In the genomic region with DNA sequence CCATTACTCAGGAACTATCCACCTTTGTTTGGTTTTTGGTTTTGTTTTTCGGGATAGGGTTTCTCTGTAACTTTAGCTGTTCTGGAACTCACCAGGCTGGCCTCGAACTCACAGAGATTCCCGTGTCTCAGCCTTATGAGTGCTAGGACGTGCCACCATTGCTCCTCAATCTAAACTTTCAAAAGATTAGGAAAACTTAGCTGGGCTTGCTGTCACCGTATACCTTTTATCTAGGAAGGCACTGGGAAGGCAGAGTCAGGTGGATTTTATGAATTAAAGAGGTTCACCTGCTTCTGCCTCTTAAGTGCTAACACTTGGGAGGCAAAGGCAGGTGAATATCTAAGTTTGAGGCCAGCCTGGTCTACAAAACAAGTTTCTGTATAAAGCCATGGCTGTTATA, we compare ENCODE assay signal across 9 mouse cellular contexts. TPM values are rescaled to one million over a fixed set of nuclear protein-coding genes. Genes with fewer than 3 reads are reported as not detected.
A peak's percentile ranks its signal among the peaks of the same experiment; 100 is the strongest.
DNase-seq lines count a peak whose midpoint lies in the region; ATAC-seq and TF ChIP-seq lines count a peak whose summit lies in the region.
"Had no signal": no experiment of that assay in that cellular context is flagged by ENCODE, and none has a peak within 500 bp of the region (broad histone marks: within the 10 kb centered on the region; RNA-seq: fewer than 3 reads in every experiment).

No protein-coding gene starts in this region.

- 43% methylated on average over 5 of the region's 5 CpGs for WGBS in limb, embryonic 14.5 days
- 25% methylated on average over 5 of the region's 5 CpGs for WGBS in stomach, embryonic 16.5 days

- peak overlapping the region; percentile 98 for H3K9ac ChIP-seq in limb, embryonic 14.5 days (ENCODE audit: low read depth, low read length, severe bottlenecking)
- peak overlapping the region; percentile 100 for H3K9ac ChIP-seq in stomach, embryonic 16.5 days (ENCODE audit: low read length)

- DNase-seq in cerebellum, adult 9-10 months: peak; percentile 52
- no peak for DNase-seq in cerebellum, adult 9-11 months
- no peak for DNase-seq in testis, postnatal 10 days (ENCODE audit: low spot score)
- DNase-seq in limb, embryonic 14.5 days (ENCODE audit: low spot score): no peak
- no peak for DNase-seq in left cerebral cortex, postnatal 4 days
- no peak for DNase-seq in urinary bladder, postnatal 10 days (ENCODE audit: low spot score)

- no peak for ATAC-seq in limb, embryonic 14.5 days (ENCODE audit: low FRiP score, low read depth)
- ATAC-seq in stomach, embryonic 16.5 days (ENCODE audit: insufficient read depth, low FRiP score): no peak

- no peak for TF ChIP-seq POLR2A in testis, adult 2 months (IDR thresholded peaks at IDR 0.05; ENCODE audit: control insufficient read depth, low read depth, low read length)
- TF ChIP-seq POLR2A in limb, embryonic 14.5 days (IDR thresholded peaks at IDR 0.05; ENCODE audit: borderline replicate concordance, extremely low read depth, insufficient read depth, insufficient read length): no peak

- peak overlapping the region; percentile 52 for H3K4me2 ChIP-seq in limb, embryonic 14.5 days (replicated peaks; ENCODE audit: low read depth, low read length, severe bottlenecking)
- H3K4me2 ChIP-seq in stomach, embryonic 16.5 days (ENCODE audit: low read depth, low read length): peak overlapping the region; percentile 64

- H3K36me3 ChIP-seq in testis, adult 2 months (ENCODE audit: control insufficient read depth, insufficient read depth, low read length): no peaks in the 10 kb centered on the region
- H3K36me3 ChIP-seq in limb, embryonic 14.5 days (ENCODE audit: control insufficient read depth, insufficient read depth, low read length): no peaks in the 10 kb centered on the region
- no peaks in the 10 kb centered on the region for H3K36me3 ChIP-seq in stomach, embryonic 16.5 days (ENCODE audit: control insufficient read depth, insufficient read depth, low read length)

- TF ChIP-seq CTCF in testis, adult 2 months (IDR thresholded peaks at IDR 0.05; ENCODE audit: control insufficient read depth, insufficient read depth, insufficient replicate concordance, low read depth, low read length): no peak

- no peaks in the 10 kb centered on the region for H3K9me3 ChIP-seq in limb, embryonic 14.5 days (ENCODE audit: control insufficient read depth, low read length)
- no peaks in the 10 kb centered on the region for H3K9me3 ChIP-seq in stomach, embryonic 16.5 days (replicated peaks; ENCODE audit: control insufficient read depth, low read length)

- intact Hi-C loops in left cerebral cortex, postnatal 4 days (cut with DNase I): no loop called here

- peak overlapping the region; percentile 99 for H3K27ac ChIP-seq in testis, adult 2 months (ENCODE audit: control insufficient read depth, insufficient read depth, low read depth, low read length)
- peak overlapping the region; percentile 97 for H3K27ac ChIP-seq in limb, embryonic 14.5 days (replicated peaks; ENCODE audit: low read depth, low read length)
- H3K27ac ChIP-seq in stomach, embryonic 16.5 days (ENCODE audit: low read length): peak overlapping the region; percentile 98

- peaks cover 5% of the 10 kb centered on the region for H3K4me1 ChIP-seq in testis, adult 2 months (ENCODE audit: control insufficient read depth, insufficient read depth, low read length)
- peaks cover 11% of the 10 kb centered on the region for H3K4me1 ChIP-seq in limb, embryonic 14.5 days (ENCODE audit: control insufficient read depth, insufficient read depth, low read length)
- peaks cover 28% of the 10 kb centered on the region for H3K4me1 ChIP-seq in stomach, embryonic 16.5 days (ENCODE audit: control insufficient read depth, insufficient read depth, low read length)

- H3K27me3 ChIP-seq in testis, adult 2 months (ENCODE audit: control insufficient read depth, insufficient read depth, low read length): no peaks in the 10 kb centered on the region
- no peaks in the 10 kb centered on the region for H3K27me3 ChIP-seq in limb, embryonic 14.5 days (ENCODE audit: control insufficient read depth, insufficient read depth, low read length)
- H3K27me3 ChIP-seq in stomach, embryonic 16.5 days (ENCODE audit: control insufficient read depth, insufficient read depth, low read length): no peaks in the 10 kb centered on the region

- peak overlapping the region; percentile 96 for H3K4me3 ChIP-seq in testis, adult 2 months (ENCODE audit: control insufficient read depth, low read depth, low read length)
- peak overlapping the region; percentile 99 for H3K4me3 ChIP-seq in limb, embryonic 14.5 days (replicated peaks; ENCODE audit: low read length)
- peak overlapping the region; percentile 97 for H3K4me3 ChIP-seq in stomach, embryonic 16.5 days (replicated peaks; ENCODE audit: low read length)

RNA-seq across cellular contexts. Expression of a gene that starts 0.8 kb away (rescaled TPM):
- polyA plus RNA-seq in testis, adult 2 months (2012; rRNA removed): 8.2 and 10.7 TPM in 2 replicates
- 94.1 and 138 TPM in 2 replicates for polyA plus RNA-seq in limb, embryonic 14.5 days (2012; rRNA removed)
- 96.9 and 104 TPM in 2 replicates for polyA plus RNA-seq in limb, embryonic 14.5 days (2014; fragmentation: Nextera tagmentation; extraction: Ambion mirVana)
- polyA plus RNA-seq in stomach, embryonic 16.5 days (2015; fragmentation: Nextera tagmentation; extraction: Ambion mirVana): 96.7 and 112 TPM in 2 replicates
- total RNA-seq in left cerebral cortex, postnatal 4 days (2021): 100 to 1,000 TPM; 147 to 151 TPM

RNA-seq across cellular contexts. Expression of a gene that starts 5.2 kb away (rescaled TPM):
- 80.8 and 89.0 TPM in 2 replicates for polyA plus RNA-seq in testis, adult 2 months (2012; rRNA removed)
- 72.7 and 74.4 TPM in 2 replicates for polyA plus RNA-seq in limb, embryonic 14.5 days (2012; rRNA removed)
- 30.3 and 30.9 TPM in 2 replicates for polyA plus RNA-seq in limb, embryonic 14.5 days (2014; fragmentation: Nextera tagmentation; extraction: Ambion mirVana)
- polyA plus RNA-seq in stomach, embryonic 16.5 days (2015; fragmentation: Nextera tagmentation; extraction: Ambion mirVana): 11.0 and 11.1 TPM in 2 replicates
- total RNA-seq in left cerebral cortex, postnatal 4 days (2021): 10 to 100 TPM; 52.1 to 58.1 TPM

RNA-seq across cellular contexts. Expression of a gene that starts 41.0 kb away (rescaled TPM):
- polyA plus RNA-seq in testis, adult 2 months (2012; rRNA removed): not detected in 2 replicates
- not detected in 2 replicates for polyA plus RNA-seq in limb, embryonic 14.5 days (2012; rRNA removed)
- polyA plus RNA-seq in limb, embryonic 14.5 days (2014; fragmentation: Nextera tagmentation; extraction: Ambion mirVana): 0.44 and 0.84 TPM in 2 replicates
- polyA plus RNA-seq in stomach, embryonic 16.5 days (2015; fragmentation: Nextera tagmentation; extraction: Ambion mirVana): 8.9 and 9.9 TPM in 2 replicates
- total RNA-seq in left cerebral cortex, postnatal 4 days (2021): not detected
- polyA plus RNA-seq: C2C12 had no signal
